Mouse (Mus musculus): Measurements from ENCODE around the gene Wbp1.

GRCm38 (mm10) chr6:83111510-83112136 is 9.7 kb downstream of the Wbp1 start:
- no peak for TF ChIP-seq POLR2A (IDR thresholded peaks at IDR 0.05; ENCODE audit: control insufficient read depth, extremely low read depth, insufficient read depth, low read length, poor library complexity)
- no peak for TF ChIP-seq CTCF (IDR thresholded peaks at IDR 0.05; ENCODE audit: borderline replicate concordance, control insufficient read depth, extremely low read depth, insufficient read depth, low read length, poor library complexity)

Data from thymus, adult 2 months (tissue).